8 mouse cellular contexts compared by ENCODE assay signal in the genomic region with DNA sequence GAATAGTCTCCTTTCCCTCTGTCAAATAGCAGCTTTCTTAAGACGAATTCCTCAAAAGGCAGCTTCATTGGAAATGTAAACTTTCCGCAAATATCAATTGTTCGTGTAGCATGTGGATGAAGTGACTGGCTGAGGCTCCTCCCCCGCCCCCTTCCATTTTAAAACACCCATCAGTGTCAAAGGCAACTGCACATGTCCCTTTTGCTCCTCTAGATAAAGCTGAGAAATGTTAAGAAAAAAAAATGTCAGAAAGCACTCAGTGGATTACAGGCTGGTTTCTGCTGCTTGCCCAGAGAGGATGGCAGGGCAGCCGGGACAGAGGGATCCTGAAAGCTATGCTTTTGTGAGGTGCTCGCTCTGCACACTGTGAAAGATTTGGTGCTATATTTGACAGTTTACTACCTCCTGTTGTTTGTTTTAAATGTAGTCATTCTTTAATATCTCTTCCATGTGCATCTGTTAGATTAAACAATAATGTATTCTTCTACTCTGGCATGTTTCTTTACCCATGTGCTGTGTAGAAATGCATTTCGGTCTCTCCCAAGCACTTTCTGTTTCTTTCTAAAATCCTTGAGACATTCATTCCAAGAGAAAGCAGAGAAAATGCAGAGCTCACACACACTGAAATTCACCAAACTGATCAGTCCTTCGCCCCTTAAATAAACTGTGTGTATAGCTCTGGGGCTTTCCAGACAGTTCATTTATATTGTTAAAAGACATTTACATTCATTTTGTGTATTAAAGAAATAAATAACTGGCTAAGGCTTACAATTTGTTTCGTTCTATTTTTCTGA.
DNase-seq lines count a peak whose midpoint lies in the region; ATAC-seq and TF ChIP-seq lines count a peak whose summit lies in the region.

No protein-coding gene starts in this region.

- no peaks in the 10 kb centered on the region for H3K27me3 ChIP-seq in lung, embryonic 15.5 days
- H3K27me3 ChIP-seq in limb, embryonic 12.5 days, result peaks cover 52% of the 10 kb centered on the region
- H3K27me3 ChIP-seq in stomach, postnatal 0 days (ENCODE audit: control insufficient read depth, insufficient read depth, low read length), result no peaks in the 10 kb centered on the region

- H3K4me1 ChIP-seq in lung, embryonic 15.5 days, result peaks cover 33% of the 10 kb centered on the region
- peaks cover 30% of the 10 kb centered on the region for H3K4me1 ChIP-seq in limb, embryonic 12.5 days (replicated peaks)
- no peaks in the 10 kb centered on the region for H3K4me1 ChIP-seq in stomach, postnatal 0 days (replicated peaks; ENCODE audit: control insufficient read depth, insufficient read depth)

- peak; percentile 39 to 65 for DNase-seq in cerebellum, adult 18-20 months
- DNase-seq in cerebellum, adult 11-12 months, result no peak
- DNase-seq in lung, adult 18-20 months, result no peak
- no peak for DNase-seq in stomach, postnatal 0 days (ENCODE audit: low spot score)
- no peak for DNase-seq in yolk sac, embryonic 10.5 days (ENCODE audit: low spot score)
- no peak for DNase-seq in layer of hippocampus, adult 11-12 months (ENCODE audit: low spot score)

- TF ChIP-seq EP300 in stomach, postnatal 0 days (optimal IDR thresholded peaks at IDR 0.05), result no peak

- H3K27ac ChIP-seq in lung, embryonic 15.5 days, result peak overlapping the region; percentile 61
- no peak overlapping the region for H3K27ac ChIP-seq in limb, embryonic 12.5 days
- peak overlapping the region; percentile 84 for H3K27ac ChIP-seq in stomach, postnatal 0 days (replicated peaks)

- H3K4me3 ChIP-seq in lung, embryonic 15.5 days, result peak overlapping the region; percentile 4
- no peak overlapping the region for H3K4me3 ChIP-seq in limb, embryonic 12.5 days (replicated peaks)
- peak overlapping the region; percentile 15; the same call in 1 of the 2 replicates for H3K4me3 ChIP-seq in stomach, postnatal 0 days (ENCODE audit: low read depth, low read length)

- WGBS in lung, embryonic 15.5 days, result 16% methylated on average over 9 of the region's 9 CpGs
- 34% methylated on average over 9 of the region's 9 CpGs for WGBS in limb, embryonic 12.5 days
- WGBS in stomach, postnatal 0 days, result 20% methylated on average over 9 of the region's 9 CpGs

- no peak overlapping the region for H3K9ac ChIP-seq in lung, embryonic 15.5 days
- H3K9ac ChIP-seq in limb, embryonic 12.5 days (replicated peaks), result no peak overlapping the region
- H3K9ac ChIP-seq in stomach, postnatal 0 days (ENCODE audit: low read length), result peak overlapping the region; percentile 14

- no peaks in the 10 kb centered on the region for H3K36me3 ChIP-seq in lung, embryonic 15.5 days
- no peaks in the 10 kb centered on the region for H3K36me3 ChIP-seq in limb, embryonic 12.5 days
- H3K36me3 ChIP-seq in stomach, postnatal 0 days (ENCODE audit: control insufficient read depth, insufficient read depth, low read length), result no peaks in the 10 kb centered on the region

- H3K4me2 ChIP-seq in lung, embryonic 15.5 days, result peak overlapping the region; percentile 43
- H3K4me2 ChIP-seq in limb, embryonic 12.5 days, result peak overlapping the region; percentile 16; the same call in 1 of the 2 replicates
- H3K4me2 ChIP-seq in stomach, postnatal 0 days (replicated peaks; ENCODE audit: low read depth), result peak overlapping the region; percentile 48

- no peak for TF ChIP-seq CTCF in stomach, postnatal 0 days (IDR thresholded peaks at IDR 0.05; ENCODE audit: low read depth)

- no peak for ATAC-seq in lung, embryonic 15.5 days (ENCODE audit: borderline replicate concordance, extremely low read depth, low FRiP score, low TSS enrichment)
- ATAC-seq in limb, embryonic 12.5 days (ENCODE audit: insufficient number of reproducible peaks, insufficient read depth, low FRiP score, low TSS enrichment, low read depth), result no peak
- ATAC-seq in stomach, postnatal 0 days (ENCODE audit: low FRiP score, low TSS enrichment), result no peak

- no peaks in the 10 kb centered on the region for H3K9me3 ChIP-seq in lung, embryonic 15.5 days
- no peaks in the 10 kb centered on the region for H3K9me3 ChIP-seq in limb, embryonic 12.5 days
- H3K9me3 ChIP-seq in stomach, postnatal 0 days (ENCODE audit: control insufficient read depth, low read length), result no peaks in the 10 kb centered on the region

Comparison
In these comparisons a context has a peak if more than half of its experiments do, and no peak if none do; other contexts are left out.
1. DNase-seq: peak in cerebellum, adult 18-20 months (2 of 2); none in cerebellum, adult 11-12 months (single experiment), lung, adult 18-20 months (0 of 2), stomach, postnatal 0 days (single experiment), yolk sac, embryonic 10.5 days (single experiment) and layer of hippocampus, adult 11-12 months (single experiment).
2. Peak in every context shown above with its lines, with median percentiles within 50 percentile points of each other: H3K4me2 ChIP-seq.